Mouse (Mus musculus) C2C12 (cell line): ENCODE results near the gene March10. TPM values are rescaled to one million over a fixed set of nuclear protein-coding genes. Genes with fewer than 3 reads are reported as not detected.

ENCODE experiments used
- H3K27me3 ChIP-seq: one replicate; pipeline ENCODE4 v1.6.1; 2011; ENCODE audit not compliant: control insufficient read depth, insufficient read depth, insufficient read length
- H3K36me3 ChIP-seq: one replicate; pipeline ENCODE4 v1.6.1; 2011; ENCODE audit not compliant: control insufficient read depth, insufficient read depth
- H3K4me3 ChIP-seq: one replicate; pipeline ENCODE4 v1.5.1; 2011; ENCODE audit warnings: mild to moderate bottlenecking, control low read depth; ENCODE audit not compliant: poor library complexity, insufficient read depth, severe bottlenecking
- H3K79me2 ChIP-seq: one replicate; pipeline ENCODE4 v1.6.1; 2011; ENCODE audit not compliant: control insufficient read depth, insufficient read depth
- H3K79me3 ChIP-seq: one replicate; pipeline ENCODE4 v1.6.1; 2011; ENCODE audit warnings: low read depth, control low read depth
- H3ac ChIP-seq: one replicate; pipeline ENCODE3; 2011; ENCODE audit warnings: low read depth; ENCODE audit not compliant: control insufficient read depth, insufficient read length
- CEBPB ChIP-seq: IDR thresholded peaks from one replicate; pipeline ENCODE4 v1.6.1; 2011; ENCODE audit warnings: low read depth, mild to moderate bottlenecking, control low read depth, moderate library complexity
- CTCF ChIP-seq: IDR thresholded peaks from one replicate; pipeline ENCODE4 v1.5.1; 2011; ENCODE audit not compliant: control insufficient read depth, insufficient read depth, insufficient read length
- FOSL1 ChIP-seq: IDR thresholded peaks from one replicate; pipeline ENCODE4 v1.8.0; 2011; ENCODE audit warnings: mild to moderate bottlenecking, low read length; ENCODE audit not compliant: poor library complexity, insufficient read depth, severe bottlenecking
- MAX ChIP-seq: IDR thresholded peaks from one replicate; pipeline ENCODE4 v1.6.1; 2011; ENCODE audit warnings: mild to moderate bottlenecking, control low read depth
- MYOD1 ChIP-seq: IDR thresholded peaks from one replicate; pipeline ENCODE4 v1.6.1; 2011; ENCODE audit warnings: low read depth; ENCODE audit not compliant: control insufficient read depth, insufficient read length
- MYOG ChIP-seq: IDR thresholded peaks from one replicate; pipeline ENCODE4 v1.6.1; 2011; ENCODE audit not compliant: control insufficient read depth, insufficient read length; ENCODE audit errors: extremely low read depth
- USF1 ChIP-seq: IDR thresholded peaks from one replicate; pipeline ENCODE4 v1.6.1; 2011; ENCODE audit warnings: low read depth, mild to moderate bottlenecking, control low read depth, moderate library complexity
- polyA plus RNA-seq: library from polyadenylated mRNA; unstranded; fragments of >200 nt; fragmentation: generic; extraction: Trizol; gene quantifications from one replicate; pipeline ENCODE4 v1.2.1, GENCODE M21; 2012; ENCODE audit warnings: missing spikeins

March10 gene
- polyA plus RNA-seq, 1 experiment, result 0.09 TPM

DNA sequence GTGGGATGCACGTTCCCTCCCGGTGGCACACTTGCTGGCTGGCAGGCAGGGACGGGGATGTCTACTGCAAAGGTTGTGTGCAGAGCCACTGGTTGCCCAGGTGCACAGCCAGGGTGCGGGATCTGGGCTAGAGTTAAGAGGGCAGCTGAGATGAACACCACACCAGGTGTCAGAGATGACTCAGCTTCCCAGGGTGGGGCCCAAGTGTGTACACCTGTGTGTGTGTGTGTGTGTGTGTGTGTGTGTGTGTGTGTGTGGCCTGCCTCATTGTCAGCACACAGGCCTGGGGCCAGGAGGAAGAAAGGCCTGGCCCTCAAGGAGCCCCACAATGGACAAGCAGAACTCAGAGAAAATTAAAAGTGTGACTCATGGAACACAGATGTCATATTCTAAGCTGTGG is 31.9 kb downstream of the March10 start:
- Histone ChIP-seq H3K27me3 (no peaks in the 10 kb centered on the region), H3K4me3 (no peak overlapping the region), H3ac (no peak overlapping the region), H3K36me3 (no peaks in the 10 kb centered on the region), H3K79me2 (no peaks in the 10 kb centered on the region), H3K79me3 (no peaks in the 10 kb centered on the region)
- TF ChIP-seq CEBPB, result no peak

DNA sequence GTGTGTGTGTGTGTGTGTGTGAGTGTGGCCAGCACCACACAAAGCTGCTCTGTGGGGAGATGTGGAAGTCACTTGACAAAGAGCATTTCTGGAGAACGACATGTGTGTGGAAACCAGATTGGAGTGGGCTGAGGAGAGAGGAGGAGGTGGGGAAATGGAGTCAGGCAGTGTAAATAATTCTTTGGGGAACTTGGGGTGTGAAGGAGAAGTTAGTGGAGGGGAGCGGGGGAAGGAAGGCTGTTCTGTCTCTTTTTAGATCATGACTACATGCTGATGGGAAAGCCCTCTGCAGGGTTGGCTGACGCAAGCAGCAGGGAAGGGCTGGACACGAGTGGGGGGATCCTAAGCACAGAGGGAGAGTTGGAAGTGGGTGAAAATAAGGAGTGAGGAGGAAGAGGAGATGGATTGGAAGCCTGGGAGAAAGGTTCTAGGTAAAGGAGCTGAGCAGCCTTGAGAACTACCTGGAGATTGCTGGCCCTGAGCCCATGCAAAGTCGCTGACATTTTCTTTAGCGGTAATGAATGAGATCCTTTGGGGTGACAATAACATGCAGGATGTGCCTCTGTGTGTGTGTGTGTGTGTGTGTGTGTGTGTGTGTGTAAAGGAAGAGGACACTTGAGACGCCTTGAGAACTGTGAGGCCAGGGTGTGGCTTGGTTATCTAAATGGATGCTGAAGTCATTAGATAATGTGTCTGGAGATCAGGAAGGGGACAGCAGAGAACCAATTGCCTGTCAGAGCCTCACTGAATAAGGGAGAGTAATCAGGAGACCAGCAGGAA is 35.7 kb downstream of the March10 start:
- no peaks in the 10 kb centered on the region for H3K27me3 ChIP-seq
- no peaks in the 10 kb centered on the region for H3K79me2 ChIP-seq
- no peaks in the 10 kb centered on the region for H3K36me3 ChIP-seq
- H3ac ChIP-seq, result no peak overlapping the region
- no peaks in the 10 kb centered on the region for H3K79me3 ChIP-seq
- TF ChIP-seq MAX, result no peak
- TF ChIP-seq CEBPB, result no peak
- TF ChIP-seq MYOG, result no peak
- no peak for TF ChIP-seq MYOD1
- no peak for TF ChIP-seq CTCF
- no peak for TF ChIP-seq FOSL1
- no peak for TF ChIP-seq USF1
- no peak overlapping the region for H3K4me3 ChIP-seq

DNA sequence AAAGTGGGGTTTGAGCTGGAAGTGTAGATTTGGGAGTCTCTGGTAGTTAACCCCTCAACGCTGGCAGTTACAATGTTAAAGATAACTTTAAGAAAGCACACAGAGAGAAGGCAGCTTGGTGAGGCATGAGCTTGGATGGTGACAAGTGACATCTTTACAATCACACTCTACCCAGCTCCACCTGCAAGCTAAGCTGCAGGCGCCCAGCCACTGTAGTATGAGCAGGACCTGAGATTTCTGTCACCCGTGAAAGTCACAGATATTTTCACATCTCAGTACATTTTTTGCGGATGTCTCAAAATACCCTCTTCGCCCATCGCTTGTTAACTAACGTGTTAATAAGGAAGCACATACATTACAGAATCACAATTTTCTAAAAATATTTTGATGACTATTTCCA is 36.6 kb downstream of the March10 start:
- no peak overlapping the region for H3K4me3 ChIP-seq
- no peak overlapping the region for H3ac ChIP-seq
- no peaks in the 10 kb centered on the region for H3K36me3 ChIP-seq
- H3K27me3 ChIP-seq, result no peaks in the 10 kb centered on the region
- H3K79me2 ChIP-seq, result no peaks in the 10 kb centered on the region
- no peak for TF ChIP-seq USF1
- TF ChIP-seq MYOD1, result no peak
- TF ChIP-seq CTCF, result no peak
- no peak for TF ChIP-seq MAX
- TF ChIP-seq FOSL1, result no peak
- TF ChIP-seq CEBPB, result no peak
- TF ChIP-seq MYOG, result no peak
- no peaks in the 10 kb centered on the region for H3K79me3 ChIP-seq

DNA sequence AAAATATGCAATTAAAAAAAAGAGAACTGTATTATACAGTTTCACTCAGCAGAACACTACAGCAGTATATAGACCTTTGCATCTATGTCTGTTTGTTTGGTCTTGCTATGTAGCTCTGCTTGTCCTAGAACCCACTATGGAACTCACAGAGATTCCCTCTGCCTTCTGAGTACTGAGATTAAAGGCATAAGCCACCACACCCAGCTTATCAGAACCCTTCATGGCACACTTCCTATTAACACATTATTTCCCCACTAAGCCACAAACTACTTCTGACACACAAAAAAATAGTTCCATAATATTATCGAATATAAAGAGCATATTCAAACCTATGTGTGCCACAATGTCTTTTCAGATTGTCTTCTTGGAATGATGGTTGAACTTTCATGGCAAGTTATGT is 42.5 kb downstream of the March10 start:
- Histone ChIP-seq H3K79me2 (no peaks in the 10 kb centered on the region), H3K27me3 (no peaks in the 10 kb centered on the region), H3K36me3 (no peaks in the 10 kb centered on the region), H3ac (no peak overlapping the region), H3K79me3 (no peaks in the 10 kb centered on the region), H3K4me3 (no peak overlapping the region)
- TF ChIP-seq USF1 (no peak), MYOD1 (no peak)

DNA sequence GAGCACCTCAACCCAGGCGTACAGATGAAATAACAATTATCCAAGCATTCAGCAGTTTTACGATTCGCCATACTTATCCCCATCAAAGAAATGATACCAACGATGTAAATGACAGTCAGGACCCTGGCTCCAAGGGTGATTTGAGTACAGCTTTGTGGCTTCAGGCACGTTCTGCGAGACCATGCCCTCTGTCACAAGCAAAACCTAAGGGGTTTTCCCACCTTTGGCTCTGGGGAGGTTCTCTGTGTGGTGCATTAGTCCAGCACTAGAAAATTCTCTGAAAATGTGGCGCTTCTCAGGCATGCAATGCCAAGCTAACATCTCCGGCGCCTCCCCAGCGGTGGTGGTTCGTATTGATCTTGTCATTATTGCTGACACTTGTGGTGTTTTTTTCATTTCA is 47.1 kb downstream of the March10 start:
- TF ChIP-seq CTCF (no peak), MAX (no peak), MYOD1 (no peak), FOSL1 (no peak), CEBPB (no peak), USF1 (no peak)
- Histone ChIP-seq H3K79me3 (no peaks in the 10 kb centered on the region), H3K36me3 (no peaks in the 10 kb centered on the region), H3K79me2 (no peaks in the 10 kb centered on the region), H3ac (no peak overlapping the region), H3K27me3 (no peaks in the 10 kb centered on the region), H3K4me3 (no peak overlapping the region)

DNA sequence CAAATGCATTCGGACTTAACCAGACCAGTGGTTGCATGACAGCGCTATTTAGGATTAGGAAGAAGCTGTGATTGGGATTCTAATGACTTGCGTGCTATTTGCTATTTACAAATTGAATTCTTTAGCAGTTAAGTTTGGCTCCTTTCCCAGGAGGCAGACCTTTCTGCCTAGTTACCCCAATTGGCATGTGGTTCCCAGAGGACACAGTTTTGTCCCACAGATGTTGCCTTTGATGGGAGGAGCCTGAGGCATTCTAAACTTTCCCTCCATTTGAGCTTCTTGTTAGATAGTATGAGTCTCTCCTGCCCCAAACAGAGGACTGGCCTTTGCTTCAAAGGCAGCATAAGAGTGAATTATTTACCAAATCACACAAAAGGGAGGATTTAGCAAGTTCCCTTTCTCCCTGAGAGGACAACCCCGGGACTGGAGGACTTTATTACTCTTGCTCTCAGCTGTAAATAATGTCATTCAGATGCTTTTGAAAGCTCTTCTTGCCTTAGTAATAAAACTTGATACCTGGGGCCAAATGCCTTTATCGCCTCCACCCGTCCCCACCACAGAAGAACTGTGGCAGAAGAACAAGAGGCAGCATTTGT is 48.6 kb downstream of the March10 start:
- Histone ChIP-seq H3K79me3 (no peaks in the 10 kb centered on the region), H3K79me2 (no peaks in the 10 kb centered on the region), H3K4me3 (no peak overlapping the region), H3K27me3 (no peaks in the 10 kb centered on the region), H3ac (no peak overlapping the region), H3K36me3 (no peaks in the 10 kb centered on the region)
- TF ChIP-seq FOSL1 (no peak), MYOD1 (no peak), MYOG (no peak), MAX (no peak), CTCF (no peak), USF1 (no peak), CEBPB (no peak)
